ENCODE assay signal across 8 mouse cellular contexts in genomic region chr7:65693301-65693821, GRCm38 (mm10). TPM values are rescaled to one million over a fixed set of nuclear protein-coding genes. Genes with fewer than 3 reads are reported as not detected.
DNase-seq lines count a peak whose midpoint lies in the region; ATAC-seq lines count a peak whose summit lies in the region.

No protein-coding gene starts in this region.

- no peaks in the 10 kb centered on the region for H3K27me3 ChIP-seq in intestine, embryonic 14.5 days (replicated peaks; ENCODE audit: control insufficient read depth, insufficient read depth, low read length)

- DNase-seq in adrenal gland, adult 18-20 months (ENCODE audit: low spot score in 2 of 2): peak; percentile 89 to 92
- peak; percentile 89 for DNase-seq in embryo, embryonic 10.5 days (ENCODE audit: low spot score)
- peak; percentile 85 for DNase-seq in gastrocnemius, postnatal 25 days
- peak; percentile 94 for DNase-seq in intestine, embryonic 14.5 days (ENCODE audit: low spot score)
- DNase-seq in left cerebral cortex, postnatal 10 days (ENCODE audit: extremely low spot score in 1 of 2, low spot score in 2 of 2): peak; percentile 76 to 92
- DNase-seq in right cerebral cortex, postnatal 10 days (ENCODE audit: low spot score in 2 of 2): peak; percentile 92 to 93
- DNase-seq in urinary bladder, postnatal 14 days (ENCODE audit: low spot score): peak; percentile 85

- H3K9ac ChIP-seq in intestine, embryonic 14.5 days (ENCODE audit: low read length): peak overlapping the region; percentile 79

- H3K4me2 ChIP-seq in intestine, embryonic 14.5 days (ENCODE audit: low read length): peak overlapping the region; percentile 86

- intact Hi-C loops in left cerebral cortex, postnatal 10 days (cut with DNase I): loop anchor here (5.0 kb wide), 1 partner anchor 369 kb away; no protein-coding TSS in a partner anchor

- H3K27ac ChIP-seq in intestine, embryonic 14.5 days (ENCODE audit: low read depth): peak overlapping the region; percentile 45; the same call in 1 of the 2 replicates

- H3K4me3 ChIP-seq in intestine, embryonic 14.5 days (ENCODE audit: low read depth, low read length): peak overlapping the region; percentile 75

- H3K36me3 ChIP-seq in intestine, embryonic 14.5 days (ENCODE audit: control insufficient read depth, insufficient read depth, low read length): peaks cover 28% of the 10 kb centered on the region

- ATAC-seq in intestine, embryonic 14.5 days (replicated peaks; ENCODE audit: low FRiP score, low TSS enrichment, low read depth): peak; percentile 92
- peak; percentile 85 for ATAC-seq in megakaryocyte progenitor cell, adult 5-6 weeks (replicated peaks; ENCODE audit: poor library complexity)

- H3K4me1 ChIP-seq in intestine, embryonic 14.5 days (replicated peaks; ENCODE audit: control insufficient read depth, insufficient read depth, low read length): peaks cover 9% of the 10 kb centered on the region

- WGBS in intestine, embryonic 14.5 days: under 1% methylated on average over 51 of the region's 52 CpGs

- no peaks in the 10 kb centered on the region for H3K9me3 ChIP-seq in intestine, embryonic 14.5 days (ENCODE audit: control insufficient read depth, low read length)

RNA-seq across cellular contexts. Expression of gene Tm2d3, which starts 2.4 kb away (rescaled TPM):
- total RNA-seq in adrenal gland, adult 18-20 months (2021): 10 to 100 TPM; 62.5 to 66.5 TPM
- total RNA-seq in gastrocnemius, postnatal 25 days (2021): 10 to 100 TPM; 13.2 to 17.1 TPM
- 87.3 and 90.8 TPM in 2 replicates for polyA plus RNA-seq in intestine, embryonic 14.5 days (2014; fragmentation: Nextera tagmentation; extraction: Ambion mirVana)
- total RNA-seq in left cerebral cortex, postnatal 10 days (2021): 10 to 100 TPM; 29.6 to 33.9 TPM
- 27.1 and 40.3 TPM in 2 replicates for total RNA-seq in megakaryocyte progenitor cell, adult 5-6 weeks (2015)
- 79.9 and 81.4 TPM in 2 replicates for total RNA-seq in megakaryocyte progenitor cell, adult 5-6 weeks (2017)

RNA-seq across cellular contexts. Expression of gene Tarsl2, which starts 48.7 kb away (rescaled TPM):
- 10 to 100 TPM; 12.7 to 18.1 TPM for total RNA-seq in adrenal gland, adult 18-20 months (2021)
- 10 to 100 TPM; 50.7 to 56.3 TPM for total RNA-seq in gastrocnemius, postnatal 25 days (2021)
- 8.5 and 8.9 TPM in 2 replicates for polyA plus RNA-seq in intestine, embryonic 14.5 days (2014; fragmentation: Nextera tagmentation; extraction: Ambion mirVana)
- 10 to 100 TPM; 52.7 to 53.6 TPM for total RNA-seq in left cerebral cortex, postnatal 10 days (2021)
- 13.2 and 13.4 TPM in 2 replicates for total RNA-seq in megakaryocyte progenitor cell, adult 5-6 weeks (2015)
- 19.6 and 29.4 TPM in 2 replicates for total RNA-seq in megakaryocyte progenitor cell, adult 5-6 weeks (2017)

Comparison
In these comparisons a context has a peak if more than half of its experiments do, and no peak if none do; other contexts are left out.
1. Peak in every context shown above with its lines: DNase-seq, ATAC-seq, H3K4me3 ChIP-seq and H3K27ac ChIP-seq.